Mouse (Mus musculus) neutrophil, adult 83 days (primary cell): ENCODE results near the gene Lrpap1. TPM values are rescaled to one million over a fixed set of nuclear protein-coding genes. Genes with fewer than 3 reads are reported as not detected.

Experiments
- total RNA-seq, 2 experiments: library from RNA; stranded (reverse); gene quantifications; one replicate each; pipeline ENCODE4 v1.2.4; 2023

The Lrpap1 gene
- total RNA-seq = 10 to 100 TPM; 36.6 to 38.0 TPM

GRCm38 (mm10) chr5:35104960-35105921, at the start of gene Lrpap1:
TSS of gene Lrpap1 (minus strand) at chr5:35105766.

GRCm38 (mm10) chr5:35056604-35057432, 48.7 kb downstream of the Lrpap1 start, which contains the start of gene Dok7:
TSS of gene Dok7 (plus strand) at chr5:35056766.

Other genes with a start within 250 kb of the Lrpap1 start
- 1 to 10 TPM; 1.1 to 1.7 TPM for gene Msantd1, start 197.8 kb downstream of the Lrpap1 start, total RNA-seq
- 10 to 100 TPM; 18.2 to 22.6 TPM for gene Rgs12, start 156.3 kb downstream of the Lrpap1 start, total RNA-seq
- gene Hgfac, start 64.3 kb downstream of the Lrpap1 start, total RNA-seq = not detected
- not detected for gene Dok7, start 49.0 kb downstream of the Lrpap1 start, total RNA-seq
- gene Adra2c, start 172.6 kb upstream of the Lrpap1 start, total RNA-seq = not detected